Mouse (Mus musculus) liver, adult 2 months (tissue): Measurements from ENCODE around the gene Tgfbr3. TPM values are rescaled to one million over a fixed set of nuclear protein-coding genes. Genes with fewer than 3 reads are reported as not detected.

ENCODE experiments used
- DNase-seq: peaks from one replicate; pipeline ENCODE4 v3.0.0-alpha.2; 2011; ENCODE audit warnings: low read depth, low spot score; ENCODE audit errors: extremely low read depth
- H3K27ac ChIP-seq: fragments of 200-500 bp; replicated peaks from 2 replicates; pipeline ENCODE4 v1.5.1; 2012; ENCODE audit warnings: low read depth, mild to moderate bottlenecking, control low read depth, inconsistent platforms, low read length; ENCODE audit not compliant: insufficient read depth
- H3K27me3 ChIP-seq: fragments of 200-500 bp; 2 replicates; pipeline ENCODE4 v1.6.1; 2012; ENCODE audit warnings: mild to moderate bottlenecking, moderate library complexity, low read length, inconsistent platforms; ENCODE audit not compliant: control insufficient read depth, insufficient read depth
- H3K36me3 ChIP-seq: fragments of 200-500 bp; 2 replicates; pipeline ENCODE4 v1.6.1; 2012; ENCODE audit warnings: low read length, inconsistent platforms; ENCODE audit not compliant: control insufficient read depth, insufficient read depth
- H3K4me1 ChIP-seq: fragments of 200-500 bp; 2 replicates; pipeline ENCODE4 v1.6.1; 2011; ENCODE audit warnings: low read length; ENCODE audit not compliant: control insufficient read depth, insufficient read depth
- H3K4me3 ChIP-seq: fragments of 200-500 bp; 2 replicates; pipeline ENCODE4 v1.5.1; 2011; ENCODE audit warnings: low read depth, mild to moderate bottlenecking, control low read depth, low read length, moderate library complexity; ENCODE audit not compliant: insufficient read depth
- H3K79me2 ChIP-seq: fragments of 200-500 bp; 2 replicates; pipeline ENCODE4 v1.6.1; 2012; ENCODE audit warnings: inconsistent platforms, mild to moderate bottlenecking, low read length, moderate library complexity; ENCODE audit not compliant: control insufficient read depth, insufficient read depth
- H3K9ac ChIP-seq: fragments of 200-500 bp; 2 replicates; pipeline ENCODE4 v1.6.1; 2012; ENCODE audit warnings: low read depth, mild to moderate bottlenecking, control low read depth, inconsistent platforms, low read length
- CTCF ChIP-seq: fragments of 200-500 bp; IDR thresholded peaks from 2 replicates; pipeline ENCODE4 v1.5.1; 2011; ENCODE audit warnings: low read depth, low read length, control low read depth
- POLR2A ChIP-seq: fragments of 200-500 bp; IDR thresholded peaks from 2 replicates; pipeline ENCODE4 v1.6.1; 2011; ENCODE audit warnings: low read length, control low read depth; ENCODE audit not compliant: insufficient read depth; ENCODE audit errors: extremely low read depth
- WGBS: fragments of 180-500 bp; shearing (Covaris S2); methylation state at CpG from one replicate; pipeline ENCODE4 v1.1.7; 2018; 5-methylcytosine and 5-hydroxymethylcytosine counted together
- polyA plus RNA-seq: library from polyadenylated mRNA; depleted of rRNA; stranded (reverse); fragments of >200 nt; gene quantifications from 2 replicates; pipeline ENCODE4 v1.2.3, GENCODE M21; 2012; rRNA removed
- total RNA-seq: library from RNA; depleted of rRNA; stranded (reverse); fragments of >200 nt; gene quantifications from 2 replicates; pipeline ENCODE4 v1.2.3, GENCODE M21; 2014; rRNA removed

Tgfbr3 gene
- 6.6 and 8.2 TPM in 2 replicates for total RNA-seq
- polyA plus RNA-seq: 2.2 and 4.0 TPM in 2 replicates

DNA sequence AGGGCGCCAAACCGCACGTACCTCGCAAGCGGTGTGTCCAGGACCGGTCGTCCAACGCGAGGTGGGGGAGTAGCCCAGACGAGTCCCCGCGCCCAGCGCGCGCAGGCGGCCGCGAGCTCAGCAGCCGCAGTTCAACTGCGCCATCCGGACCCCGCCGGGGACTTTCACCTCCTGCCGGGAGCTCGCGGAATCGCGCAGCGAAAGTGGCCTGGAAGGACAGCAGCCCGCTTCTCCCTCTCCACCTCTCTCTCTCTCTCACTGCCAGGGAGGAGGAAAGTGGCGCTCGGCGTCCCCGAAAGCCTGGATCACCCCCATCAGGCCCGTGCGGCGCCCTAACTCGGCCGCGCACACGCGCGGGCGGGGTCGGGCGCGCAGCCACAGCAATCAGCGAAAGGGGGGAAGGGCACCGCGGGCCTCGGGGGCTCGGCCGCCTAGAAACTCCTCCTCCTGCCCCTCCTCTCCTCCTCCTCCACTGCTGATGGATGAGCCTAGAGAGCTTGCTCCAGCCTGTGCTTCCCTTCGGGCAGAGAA, at the start of gene Tgfbr3:
Tgfbr3 (minus strand) TSS at position 396 of the 531 bp plus-strand sequence.
- H3K27ac ChIP-seq: peak within 1 kb of the TSS; percentile 45
- H3K36me3 ChIP-seq: no peaks in the 10 kb centered on the region
- H3K4me3 ChIP-seq: peak within 1 kb of the TSS; percentile 88
- peak; percentile 24 for DNase-seq
- no peaks in the 10 kb centered on the region for H3K27me3 ChIP-seq
- TF ChIP-seq POLR2A: 0 out of 2 replicates have a peak, but pooled peaks have one; percentile 19
- TF ChIP-seq CTCF: peak; percentile 50
- under 1% methylated on average over 54 of the region's 54 CpGs for WGBS
- no peaks in the 10 kb centered on the region for H3K4me1 ChIP-seq
- H3K9ac ChIP-seq: peak within 1 kb of the TSS; percentile 86
- no peaks in the 10 kb centered on the region; the same call in 1 of the 2 replicates for H3K79me2 ChIP-seq

- WGBS: 87% methylated on average over 30 of the region's 30 CpGs
- TF ChIP-seq CTCF (no peak), POLR2A (no peak)
- DNase-seq: no peak
- Histone ChIP-seq H3K36me3 (no peaks in the 10 kb centered on the region), H3K27me3 (0 out of 2 replicates have a peak, but pooled peaks cover 2% of the 10 kb centered on the region), H3K79me2 (no peaks in the 10 kb centered on the region), H3K27ac (no peak within 1 kb of the TSS), H3K9ac (no peak within 1 kb of the TSS), H3K4me1 (no peaks in the 10 kb centered on the region), H3K4me3 (no peak within 1 kb of the TSS)
Measured at GRCm38 (mm10) chr5:107330916-107331421, 41.5 kb upstream of the Tgfbr3 start, which contains the start of gene Brdt. Brdt (plus strand) TSS chr5:107331159.

DNA sequence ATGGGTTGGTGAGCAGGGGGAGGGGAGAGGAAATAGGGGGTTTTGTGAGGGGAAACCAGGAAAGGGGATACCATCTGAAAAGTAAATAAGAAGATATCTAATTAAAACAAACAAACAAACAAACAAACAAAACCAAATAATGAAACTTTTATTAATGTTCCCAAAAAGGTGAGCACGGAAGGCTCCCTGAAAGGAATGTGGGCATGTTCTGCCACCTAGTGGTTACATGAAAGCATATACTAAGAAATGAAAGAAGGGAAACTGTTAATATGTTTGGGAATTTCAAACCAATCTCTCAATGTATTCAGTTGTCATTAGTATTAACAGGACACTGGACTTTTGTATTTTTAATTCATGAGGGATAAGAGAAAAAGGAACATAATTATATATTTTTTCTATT, 31.3 kb upstream of the Tgfbr3 start:
- Histone ChIP-seq H3K27me3 (no peaks in the 10 kb centered on the region), H3K9ac (no peak overlapping the region), H3K79me2 (no peaks in the 10 kb centered on the region), H3K27ac (no peak overlapping the region), H3K4me3 (no peak overlapping the region), H3K4me1 (no peaks in the 10 kb centered on the region), H3K36me3 (no peaks in the 10 kb centered on the region)
- 0% methylated on average over 1 of the region's 1 CpGs for WGBS
- no peak for TF ChIP-seq POLR2A
- peak; percentile 55 for TF ChIP-seq CTCF
- peak; percentile 20 for DNase-seq

DNA sequence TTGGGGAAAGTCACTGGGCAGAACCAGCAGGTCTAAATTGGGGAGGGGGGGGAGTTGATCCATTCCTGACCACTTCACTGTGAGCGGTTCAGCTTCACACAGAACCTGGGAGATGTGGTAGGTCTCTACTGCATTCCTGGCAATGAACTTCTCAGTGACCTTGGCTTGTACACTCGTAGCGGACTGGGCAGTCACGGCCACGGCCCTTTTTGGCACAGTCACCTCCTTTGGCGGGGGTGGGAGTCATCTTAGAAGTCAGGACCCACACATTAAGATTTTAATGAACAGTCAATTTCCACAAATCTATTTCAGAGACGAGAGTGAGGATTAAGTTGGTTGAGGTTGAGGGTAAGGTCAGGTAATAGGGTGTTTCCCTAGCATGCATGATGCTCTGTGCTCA, 27.7 kb upstream of the Tgfbr3 start:
- no peaks in the 10 kb centered on the region for H3K79me2 ChIP-seq
- H3K4me3 ChIP-seq: no peak overlapping the region
- H3K9ac ChIP-seq: no peak overlapping the region
- H3K36me3 ChIP-seq: no peaks in the 10 kb centered on the region
- no peak overlapping the region for H3K27ac ChIP-seq
- WGBS: 90% methylated on average over 7 of the region's 7 CpGs
- DNase-seq: no peak
- no peaks in the 10 kb centered on the region for H3K4me1 ChIP-seq
- no peaks in the 10 kb centered on the region for H3K27me3 ChIP-seq
- no peak for TF ChIP-seq CTCF
- TF ChIP-seq POLR2A: no peak

- no peak overlapping the region for H3K9ac ChIP-seq
- TF ChIP-seq CTCF (no peak), POLR2A (no peak)
- no peak overlapping the region for H3K27ac ChIP-seq
- no peak for DNase-seq
- no peaks in the 10 kb centered on the region for H3K79me2 ChIP-seq
- H3K36me3 ChIP-seq: no peaks in the 10 kb centered on the region
- no peaks in the 10 kb centered on the region; the same call in 1 of the 2 replicates for H3K27me3 ChIP-seq
- WGBS: 69% methylated on average over 4 of the region's 4 CpGs
- H3K4me1 ChIP-seq: no peaks in the 10 kb centered on the region
- H3K4me3 ChIP-seq: no peak overlapping the region
Measured at GRCm38 (mm10) chr5:107307432-107307831, 18.0 kb upstream of the Tgfbr3 start.
